Mouse (Mus musculus): ENCODE results near the gene Katnb1. TPM values are rescaled to one million over a fixed set of nuclear protein-coding genes. Genes with fewer than 3 reads are reported as not detected.

Katnb1 gene
- total and polyA plus RNA-seq, 2 experiments from 2014 or later = 8.2 to 10.7 TPM

GRCm38 (mm10) chr8:95130966-95131537 lies 50.1 kb downstream of the Katnb1 start:
- ATAC-seq (ENCODE audit: insufficient read depth, low read depth) = peak; percentile 53; the same call in 1 of the 2 replicates

GRCm38 (mm10) chr8:95131983-95132382 lies 51.0 kb downstream of the Katnb1 start:
- no peak for DNase-seq (ENCODE audit: low spot score)
- H3K9me3 ChIP-seq (replicated peaks; ENCODE audit: control insufficient read depth, low read length) = no peaks in the 10 kb centered on the region
- H3K4me3 ChIP-seq (ENCODE audit: low read depth, low read length) = no peak overlapping the region
- H3K27me3 ChIP-seq (ENCODE audit: control insufficient read depth, insufficient read depth, low read length) = no peaks in the 10 kb centered on the region
- H3K4me2 ChIP-seq (ENCODE audit: low read depth, low read length) = no peak overlapping the region
- H3K4me1 ChIP-seq (ENCODE audit: control insufficient read depth, insufficient read depth) = no peaks in the 10 kb centered on the region; the same call in 1 of the 2 replicates
- no peak overlapping the region for H3K9ac ChIP-seq (replicated peaks; ENCODE audit: low read depth, low read length)
- WGBS = 74% methylated on average over 5 of the region's 5 CpGs
- H3K27ac ChIP-seq (ENCODE audit: low read depth) = peak overlapping the region; percentile 59
- H3K36me3 ChIP-seq (replicated peaks; ENCODE audit: control insufficient read depth, insufficient read depth, low read length) = peaks cover 69% of the 10 kb centered on the region
- ATAC-seq (ENCODE audit: insufficient read depth, low read depth) = no peak
- TF ChIP-seq CTCF (IDR thresholded peaks at IDR 0.05; ENCODE audit: low read depth) = no peak
- TF ChIP-seq EP300 (IDR thresholded peaks at IDR 0.05; ENCODE audit: low read depth) = no peak

More at GRCm38 (mm10) chr8:95130966-95131537, 50.1 kb downstream of the Katnb1 start:
- H3K4me3 ChIP-seq (ENCODE audit: low read depth, low read length) = no peak overlapping the region
- no peak overlapping the region for H3K9ac ChIP-seq (replicated peaks; ENCODE audit: low read depth, low read length)
- H3K4me2 ChIP-seq (ENCODE audit: low read depth, low read length) = peak overlapping the region; percentile 23; the same call in 1 of the 2 replicates
- H3K9me3 ChIP-seq (replicated peaks; ENCODE audit: control insufficient read depth, low read length) = no peaks in the 10 kb centered on the region
- 56% methylated on average over 15 of the region's 15 CpGs for WGBS
- H3K27ac ChIP-seq (ENCODE audit: low read depth) = peak overlapping the region; percentile 59
- no peaks in the 10 kb centered on the region; the same call in 1 of the 2 replicates for H3K4me1 ChIP-seq (ENCODE audit: control insufficient read depth, insufficient read depth)
- DNase-seq (ENCODE audit: low spot score) = no peak
- no peaks in the 10 kb centered on the region for H3K27me3 ChIP-seq (ENCODE audit: control insufficient read depth, insufficient read depth, low read length)
- no peak for TF ChIP-seq CTCF (IDR thresholded peaks at IDR 0.05; ENCODE audit: low read depth)
- TF ChIP-seq EP300 (IDR thresholded peaks at IDR 0.05; ENCODE audit: low read depth) = no peak
- peaks cover 73% of the 10 kb centered on the region for H3K36me3 ChIP-seq (replicated peaks; ENCODE audit: control insufficient read depth, insufficient read depth, low read length)

GRCm38 (mm10) chr8:95134186-95134585 lies 53.2 kb downstream of the Katnb1 start:
- Histone ChIP-seq H3K36me3 (replicated peaks; ENCODE audit: control insufficient read depth, insufficient read depth, low read length) (peaks cover 54% of the 10 kb centered on the region), H3K9ac (replicated peaks; ENCODE audit: low read depth, low read length) (no peak overlapping the region), H3K27me3 (ENCODE audit: control insufficient read depth, insufficient read depth, low read length) (0 out of 2 replicates have a peak, but pooled peaks cover 5% of the 10 kb centered on the region), H3K4me1 (ENCODE audit: control insufficient read depth, insufficient read depth) (peaks cover 15% of the 10 kb centered on the region), H3K9me3 (replicated peaks; ENCODE audit: control insufficient read depth, low read length) (no peaks in the 10 kb centered on the region), H3K27ac (ENCODE audit: low read depth) (no peak overlapping the region), H3K4me2 (ENCODE audit: low read depth, low read length) (no peak overlapping the region), H3K4me3 (ENCODE audit: low read depth, low read length) (no peak overlapping the region)
- DNase-seq (ENCODE audit: low spot score) (no peak), ATAC-seq (ENCODE audit: insufficient read depth, low read depth) (no peak)
- TF ChIP-seq EP300 (IDR thresholded peaks at IDR 0.05; ENCODE audit: low read depth) (no peak), CTCF (IDR thresholded peaks at IDR 0.05; ENCODE audit: low read depth) (no peak)
- 83% methylated on average over 2 of the region's 2 CpGs for WGBS

- Histone ChIP-seq H3K9me3 (replicated peaks; ENCODE audit: control insufficient read depth, low read length) (no peaks in the 10 kb centered on the region), H3K4me3 (ENCODE audit: low read depth, low read length) (no peak overlapping the region), H3K4me2 (ENCODE audit: low read depth, low read length) (no peak overlapping the region), H3K27ac (ENCODE audit: low read depth) (no peak overlapping the region), H3K36me3 (replicated peaks; ENCODE audit: control insufficient read depth, insufficient read depth, low read length) (peaks cover 45% of the 10 kb centered on the region), H3K4me1 (ENCODE audit: control insufficient read depth, insufficient read depth) (peaks cover 16% of the 10 kb centered on the region), H3K9ac (replicated peaks; ENCODE audit: low read depth, low read length) (no peak overlapping the region), H3K27me3 (ENCODE audit: control insufficient read depth, insufficient read depth, low read length) (0 out of 2 replicates have a peak, but pooled peaks cover 5% of the 10 kb centered on the region)
- ATAC-seq (ENCODE audit: insufficient read depth, low read depth) (no peak), DNase-seq (ENCODE audit: low spot score) (no peak)
- WGBS = 61% methylated on average over 3 of the region's 3 CpGs
- TF ChIP-seq CTCF (IDR thresholded peaks at IDR 0.05; ENCODE audit: low read depth) = peak; percentile 37
- no peak for TF ChIP-seq EP300 (IDR thresholded peaks at IDR 0.05; ENCODE audit: low read depth)
Measured at GRCm38 (mm10) chr8:95135242-95135641, 54.3 kb downstream of the Katnb1 start.

- Histone ChIP-seq H3K9ac (replicated peaks; ENCODE audit: low read depth, low read length) (no peak overlapping the region), H3K4me3 (ENCODE audit: low read depth, low read length) (no peak overlapping the region), H3K27ac (ENCODE audit: low read depth) (no peak overlapping the region), H3K27me3 (ENCODE audit: control insufficient read depth, insufficient read depth, low read length) (0 out of 2 replicates have a peak, but pooled peaks cover 5% of the 10 kb centered on the region), H3K9me3 (replicated peaks; ENCODE audit: control insufficient read depth, low read length) (no peaks in the 10 kb centered on the region), H3K36me3 (replicated peaks; ENCODE audit: control insufficient read depth, insufficient read depth, low read length) (peaks cover 45% of the 10 kb centered on the region), H3K4me2 (ENCODE audit: low read depth, low read length) (no peak overlapping the region), H3K4me1 (ENCODE audit: control insufficient read depth, insufficient read depth) (peaks cover 26% of the 10 kb centered on the region)
- ATAC-seq (ENCODE audit: insufficient read depth, low read depth) (no peak), DNase-seq (ENCODE audit: low spot score) (no peak)
- no peak for TF ChIP-seq CTCF (IDR thresholded peaks at IDR 0.05; ENCODE audit: low read depth)
- TF ChIP-seq EP300 (IDR thresholded peaks at IDR 0.05; ENCODE audit: low read depth) = no peak
- 81% methylated on average over 3 of the region's 3 CpGs for WGBS
Measured at GRCm38 (mm10) chr8:95136218-95136617, 55.2 kb downstream of the Katnb1 start.
